Mouse (Mus musculus): Measurements from ENCODE around the gene Klhl35.

- TF ChIP-seq POLR2AphosphoS5 (IDR thresholded peaks at IDR 0.05; ENCODE audit: borderline replicate concordance, low read depth, low read length) = no peak
- TF ChIP-seq MYC (IDR thresholded peaks at IDR 0.05; ENCODE audit: low read depth, low read length) = no peak
- no peak for TF ChIP-seq TCF12 (IDR thresholded peaks at IDR 0.05; ENCODE audit: low read depth, low read length)
- TF ChIP-seq KAT2A (conservative IDR thresholded peaks at IDR 0.05; ENCODE audit: low read depth, low read length) = no peak
- no peak for TF ChIP-seq EP300 (IDR thresholded peaks at IDR 0.05; ENCODE audit: low read depth in 1 of 2, low read length in 2 of 2)
- TF ChIP-seq CTCF (IDR thresholded peaks at IDR 0.05 in 2 of 3, conservative IDR thresholded peaks at IDR 0.05 in 1 of 3; ENCODE audit: control insufficient read depth in 1 of 3, insufficient read depth in 1 of 3, low read depth in 2 of 3, low read length in 3 of 3, poor library complexity in 1 of 3, severe bottlenecking in 1 of 3) = no peak
- TF ChIP-seq ZNF384 (IDR thresholded peaks at IDR 0.05; ENCODE audit: low read depth, low read length) = no peak
- TF ChIP-seq UBTF (IDR thresholded peaks at IDR 0.05; ENCODE audit: borderline replicate concordance, insufficient read depth, low read depth, low read length) = no peak
- no peak for TF ChIP-seq CHD1 (IDR thresholded peaks at IDR 0.05; ENCODE audit: low read depth, low read length)
- TF ChIP-seq USF1 (IDR thresholded peaks at IDR 0.05; ENCODE audit: low read depth, low read length) = no peak
- no peak for TF ChIP-seq GATA1 (IDR thresholded peaks at IDR 0.05; ENCODE audit: low read depth, low read length)
- TF ChIP-seq TAL1 (IDR thresholded peaks at IDR 0.05; ENCODE audit: low read length) = no peak
These were observed 18.5 kb upstream of the Klhl35 start for GRCm38 (mm10) chr7:99447323-99447722.
